Mouse (Mus musculus): ENCODE measurements at regions not wholly inside any gene's neighbourhood (a gene's known extent, or its start where the extent isn't known, plus 50 kb on each side); places are given as distances from the start of the nearest gene placed in this dataset.

DNA sequence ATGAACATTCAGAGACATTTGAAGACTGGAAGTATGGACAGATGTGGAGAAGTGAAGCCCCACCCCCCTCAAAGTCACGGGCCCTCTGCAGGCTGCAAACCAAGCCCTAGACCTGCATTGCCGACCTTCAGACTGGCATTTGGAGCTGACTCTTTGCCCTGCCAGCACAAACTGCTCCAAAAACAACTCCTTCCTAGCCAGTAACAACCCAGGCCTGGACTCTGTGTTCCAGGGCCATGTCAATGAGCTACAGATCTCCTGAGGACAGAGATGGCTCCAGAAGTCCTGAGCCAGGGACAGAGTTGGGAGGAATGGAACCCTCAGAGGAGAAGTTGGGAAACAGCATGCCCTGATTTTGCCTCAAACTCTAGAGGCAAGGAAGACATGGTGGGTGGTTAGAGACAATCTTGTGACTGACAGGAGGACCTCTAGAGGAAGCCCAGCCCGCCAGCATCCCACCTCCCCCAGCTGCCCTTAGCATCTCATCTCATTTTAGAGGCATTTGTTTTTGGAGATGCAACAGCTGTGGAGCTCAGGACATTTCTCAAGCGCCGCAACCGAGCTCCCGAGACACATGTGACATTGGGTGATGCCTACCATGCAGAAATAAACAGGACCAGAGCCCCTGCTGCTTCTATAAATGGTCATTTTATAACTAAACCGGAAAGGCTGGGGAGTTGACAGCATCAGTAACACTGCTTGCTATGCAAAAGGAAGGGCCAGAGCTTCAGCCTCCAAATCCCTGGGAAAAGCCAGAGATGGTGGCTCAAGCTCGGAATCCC is 56.2 kb upstream of the Tbx5 start:
- TF ChIP-seq POLR2A (IDR thresholded peaks at IDR 0.05; ENCODE audit: low read depth, low read length) (no peak), CTCF (IDR thresholded peaks at IDR 0.05; ENCODE audit: extremely low read depth, insufficient read length, insufficient replicate concordance, low read depth, low read length) (no peak)

All from small intestine, adult 2 months (tissue).